Mouse (Mus musculus): ENCODE results near the gene Gm11757.
"Not testable (repeated sequence)": the region's sequence is repeated elsewhere in the genome, so short reads cannot be mapped to it uniquely, and the experiment has no call there.

The Gm11757 gene

DNA sequence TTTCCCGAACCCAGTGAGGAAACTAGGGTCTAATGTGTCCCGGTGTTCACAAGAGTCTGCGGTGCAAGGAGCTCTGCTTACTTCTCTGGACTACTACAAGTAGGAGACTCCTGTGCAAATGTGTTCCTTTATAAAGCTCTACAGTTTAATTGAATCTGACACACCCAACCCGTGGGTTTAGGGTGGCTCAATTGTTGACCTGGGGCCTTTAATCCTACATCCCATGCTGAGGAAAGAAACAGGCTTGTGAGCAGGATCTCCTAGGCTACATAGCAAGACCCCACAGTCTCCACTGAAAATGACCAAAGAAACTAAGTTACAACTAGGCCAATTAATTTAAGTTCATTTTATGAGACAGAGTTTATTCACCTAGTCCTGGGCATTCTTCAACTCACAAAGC is at the start of gene Gm11757:
Gene Gm11757, minus strand, starts transcription at position 101 of the 400 bp plus-strand sequence.
- DNase-seq, result not testable (repeated sequence)

GRCm38 (mm10) chr4:73920660-73921059 is 29.7 kb upstream of the Gm11757 start, which contains the start of gene Gm11756:
TSS of gene Gm11756 (minus strand) at chr4:73920760.
- not testable (repeated sequence) for DNase-seq

- DNase-seq, result not testable (repeated sequence)
These were observed 14.9 kb upstream of the Gm11757 start, which contains the start of gene Gm13871 for GRCm38 (mm10) chr4:73905853-73906252. TSS of gene Gm13871 (minus strand) at chr4:73905953.

- DNase-seq, result not testable (repeated sequence)
These were observed 14.7 kb downstream of the Gm11757 start, which contains the start of gene Gm11758 for GRCm38 (mm10) chr4:73876166-73876565. TSS of gene Gm11758 (minus strand) at chr4:73876266.
